Mouse (Mus musculus) midbrain, embryonic 11.5 days (tissue): Measurements from ENCODE around the gene Sco1. TPM values are rescaled to one million over a fixed set of nuclear protein-coding genes. Genes with fewer than 3 reads are reported as not detected.

ENCODE experiments used
- ATAC-seq: fragments of 200-750 bp; cut with Nextera tagmentation; 2 replicates; pipeline ENCODE4 v1.8.0; 2017; ENCODE audit warnings: moderate TSS enrichment, moderate library complexity; ENCODE audit not compliant: low FRiP score
- DNase-seq: peaks from one replicate; pipeline ENCODE4 v3.0.0; 2015; ENCODE audit warnings: low spot score; ENCODE audit errors: missing footprints
- H3K27ac ChIP-seq: fragments of 300-500 bp; sonication (generic); 2 replicates; pipeline ENCODE4 v1.5.1; 2014; ENCODE audit warnings: low read depth, low read length
- H3K27me3 ChIP-seq: fragments of 300-500 bp; sonication (generic); 2 replicates; pipeline ENCODE4 v1.6.1; 2014; ENCODE audit warnings: mild to moderate bottlenecking, low read length, moderate library complexity, mixed read lengths; ENCODE audit not compliant: control insufficient read depth, insufficient read depth
- H3K36me3 ChIP-seq: fragments of 300-500 bp; sonication (generic); 2 replicates; pipeline ENCODE4 v1.6.1; 2014; ENCODE audit warnings: mild to moderate bottlenecking, low read length, moderate library complexity, mixed read lengths; ENCODE audit not compliant: control insufficient read depth, insufficient read depth
- H3K4me1 ChIP-seq: fragments of 300-500 bp; sonication (generic); 2 replicates; pipeline ENCODE4 v1.6.1; 2014; ENCODE audit warnings: low read length; ENCODE audit not compliant: control insufficient read depth, insufficient read depth
- H3K4me2 ChIP-seq: fragments of 300-500 bp; sonication (generic); 2 replicates; pipeline ENCODE4 v1.6.1; 2014; ENCODE audit warnings: mild to moderate bottlenecking, moderate library complexity
- H3K4me3 ChIP-seq: fragments of 300-500 bp; sonication (generic); 2 replicates; pipeline ENCODE4 v1.5.1; 2014; ENCODE audit warnings: low read depth, low read length
- H3K9ac ChIP-seq: fragments of 300-500 bp; sonication (generic); 2 replicates; pipeline ENCODE4 v1.6.1; 2014; ENCODE audit warnings: low read length
- H3K9me3 ChIP-seq: fragments of 300-500 bp; sonication (generic); 2 replicates; pipeline ENCODE4 v1.6.1; 2016; ENCODE audit warnings: low read length; ENCODE audit not compliant: control insufficient read depth
- WGBS: fragments of 180-500 bp; shearing (Covaris S2); extraction: QIAGEN DNeasy Blood & Tissue Kit; methylation state at CpG from one replicate; pipeline ENCODE4 v1.1.7; 2014; 5-methylcytosine and 5-hydroxymethylcytosine counted together
- polyA plus RNA-seq: library from polyadenylated mRNA; unstranded; fragments of >200 nt; fragmentation: Nextera tagmentation; extraction: Ambion mirVana; gene quantifications from 2 replicates; pipeline ENCODE4 v1.2.1, GENCODE M21; 2014

The Sco1 gene
- polyA plus RNA-seq, 1 experiment from 2014 or later: 18.7 TPM

DNA sequence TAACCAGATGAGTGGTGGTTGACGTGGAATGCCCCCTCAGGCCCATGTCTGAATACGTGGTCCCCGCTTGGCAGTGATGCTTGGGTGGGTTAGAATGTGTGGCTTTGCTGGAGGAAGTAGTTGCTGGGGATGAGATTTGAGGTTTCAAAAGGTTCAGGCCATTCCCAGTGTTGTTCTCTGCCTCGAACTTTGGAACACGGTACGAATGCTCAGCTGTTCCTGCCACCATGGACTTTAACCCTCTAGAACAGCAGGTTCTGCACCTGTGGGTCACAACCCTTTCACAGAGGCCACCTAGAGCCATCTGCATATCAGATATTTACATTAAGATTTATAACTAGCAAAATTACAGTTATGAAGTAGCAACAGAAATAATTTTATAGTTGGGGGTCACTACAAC lies 16.2 kb upstream of the Sco1 start:
- DNase-seq (no peak), ATAC-seq (no peak)
- H3K4me2 ChIP-seq: no peak overlapping the region
- WGBS: 94% methylated on average over 6 of the region's 6 CpGs
- H3K9ac ChIP-seq: no peak overlapping the region
- no peaks in the 10 kb centered on the region for H3K4me1 ChIP-seq
- H3K27ac ChIP-seq: no peak overlapping the region
- H3K9me3 ChIP-seq: no peaks in the 10 kb centered on the region
- H3K4me3 ChIP-seq: no peak overlapping the region
- no peaks in the 10 kb centered on the region for H3K27me3 ChIP-seq
- H3K36me3 ChIP-seq: peaks cover 10% of the 10 kb centered on the region; the same call in 1 of the 2 replicates

GRCm38 (mm10) chr11:67036892-67037291 lies 15.6 kb upstream of the Sco1 start:
- H3K4me2 ChIP-seq: no peak overlapping the region
- no peak overlapping the region for H3K27ac ChIP-seq
- H3K36me3 ChIP-seq: peaks cover 14% of the 10 kb centered on the region; the same call in 1 of the 2 replicates

DNA sequence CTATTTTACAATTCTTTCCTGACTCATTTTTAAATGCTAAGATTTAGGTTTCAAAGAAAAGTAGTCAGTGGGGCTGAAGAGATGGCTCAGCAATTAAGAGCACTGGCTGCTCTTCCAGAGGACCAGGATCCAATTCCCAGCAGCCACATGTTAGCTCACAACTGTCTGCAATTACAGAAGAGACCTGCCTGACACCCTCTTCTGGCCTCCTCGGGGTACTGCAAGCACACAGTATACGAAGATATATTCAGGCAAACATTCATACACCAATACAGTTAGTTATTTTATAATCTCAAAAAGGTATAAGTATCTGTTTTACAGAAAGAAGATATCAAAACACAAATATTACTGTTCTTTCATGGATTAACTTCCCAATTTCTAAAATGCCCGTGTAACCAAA lies 12.7 kb upstream of the Sco1 start:
- peaks cover 14% of the 10 kb centered on the region; the same call in 1 of the 2 replicates for H3K36me3 ChIP-seq

More at GRCm38 (mm10) chr11:67036892-67037291, 15.6 kb upstream of the Sco1 start:
- ATAC-seq: no peak
- DNase-seq: no peak
- H3K4me3 ChIP-seq: no peak overlapping the region
- no peaks in the 10 kb centered on the region for H3K27me3 ChIP-seq
- no peaks in the 10 kb centered on the region for H3K9me3 ChIP-seq
- WGBS: 95% methylated on average over 9 of the region's 9 CpGs
- H3K4me1 ChIP-seq: no peaks in the 10 kb centered on the region
- no peak overlapping the region for H3K9ac ChIP-seq

DNA sequence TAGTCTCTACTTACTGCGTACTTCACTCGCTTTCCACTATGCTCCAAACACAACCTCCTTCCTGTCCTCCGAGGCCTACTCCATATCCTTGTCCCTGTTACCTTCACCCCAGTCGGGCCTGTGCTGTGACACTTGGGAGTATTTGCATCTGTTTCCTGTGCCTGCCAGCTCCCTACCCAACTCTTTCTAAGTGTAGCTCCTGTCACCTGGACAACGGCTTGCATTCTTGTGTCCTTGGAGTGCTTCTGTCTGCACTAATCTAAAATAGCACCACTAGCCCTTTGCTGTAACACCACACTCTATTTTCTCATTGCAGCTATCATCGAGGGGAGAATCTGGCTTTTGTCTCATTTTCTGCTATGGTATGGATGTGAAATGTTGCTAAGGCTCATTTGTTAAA lies 12.0 kb upstream of the Sco1 start:
- ATAC-seq (no peak), DNase-seq (peak; percentile 31)
- Histone ChIP-seq H3K4me2 (no peak overlapping the region), H3K27ac (no peak overlapping the region), H3K36me3 (peaks cover 14% of the 10 kb centered on the region; the same call in 1 of the 2 replicates), H3K4me1 (no peaks in the 10 kb centered on the region), H3K9ac (no peak overlapping the region), H3K27me3 (no peaks in the 10 kb centered on the region), H3K9me3 (no peaks in the 10 kb centered on the region), H3K4me3 (no peak overlapping the region)
- WGBS: 94% methylated on average over 6 of the region's 6 CpGs

More for the DNA sequence above, 12.7 kb upstream of the Sco1 start:
- WGBS: 87% methylated on average over 3 of the region's 3 CpGs
- Histone ChIP-seq H3K4me2 (no peak overlapping the region), H3K4me3 (no peak overlapping the region), H3K27me3 (no peaks in the 10 kb centered on the region), H3K9me3 (no peaks in the 10 kb centered on the region), H3K9ac (no peak overlapping the region), H3K4me1 (no peaks in the 10 kb centered on the region), H3K27ac (no peak overlapping the region)
- no peak for ATAC-seq
- DNase-seq: peak; percentile 14

DNA sequence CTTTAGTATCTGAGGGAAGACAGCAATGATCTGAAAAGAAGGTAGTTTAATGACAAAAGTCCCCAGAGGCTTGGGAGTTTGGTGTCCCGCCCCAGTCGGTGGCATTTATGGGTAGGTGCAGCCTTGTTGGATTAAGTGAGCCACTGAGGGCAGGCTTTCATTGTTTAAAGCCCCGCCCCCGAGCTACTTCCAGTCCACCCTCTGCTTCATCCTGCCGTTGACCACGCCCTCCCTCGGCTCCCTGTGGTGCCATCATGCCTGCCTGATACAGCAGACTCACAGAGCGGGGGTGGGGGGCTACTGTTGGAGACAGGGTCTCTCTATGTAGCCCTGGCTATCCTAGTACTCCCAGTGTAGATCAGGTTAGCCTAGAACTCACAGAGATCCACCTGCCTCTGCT lies 9.5 kb upstream of the Sco1 start:
- no peaks in the 10 kb centered on the region for H3K9me3 ChIP-seq
- no peak for DNase-seq
- no peak overlapping the region for H3K4me3 ChIP-seq
- H3K27ac ChIP-seq: no peak overlapping the region
- no peak overlapping the region for H3K9ac ChIP-seq
- H3K36me3 ChIP-seq: peaks cover 14% of the 10 kb centered on the region; the same call in 1 of the 2 replicates
- no peak for ATAC-seq
- H3K4me1 ChIP-seq: no peaks in the 10 kb centered on the region
- WGBS: 39% methylated on average over 8 of the region's 8 CpGs
- H3K27me3 ChIP-seq: no peaks in the 10 kb centered on the region
- no peak overlapping the region for H3K4me2 ChIP-seq

GRCm38 (mm10) chr11:67044959-67045358 lies 7.5 kb upstream of the Sco1 start:
- 86% methylated on average over 6 of the region's 6 CpGs for WGBS
- H3K36me3 ChIP-seq: peaks cover 9% of the 10 kb centered on the region; the same call in 1 of the 2 replicates

DNA sequence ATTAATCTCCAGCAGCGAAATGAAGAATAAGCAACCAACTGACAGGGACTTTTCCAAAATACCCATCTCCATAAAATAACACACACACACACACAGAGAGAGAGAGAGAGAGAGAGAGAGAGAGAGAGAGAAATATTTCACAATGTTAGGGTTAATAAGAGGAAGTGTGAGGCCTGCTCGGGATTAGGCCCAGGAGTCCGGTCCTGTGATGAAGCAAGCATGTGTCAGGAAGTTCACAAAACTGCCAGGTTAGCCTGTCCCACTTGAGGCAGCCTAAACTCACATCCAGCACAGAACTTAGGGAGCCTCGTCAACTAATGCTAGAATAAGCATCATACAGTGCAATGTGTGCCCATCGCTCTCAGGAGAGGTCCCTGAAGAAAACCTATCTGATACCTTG lies 5.3 kb upstream of the Sco1 start:
- Histone ChIP-seq H3K4me3 (no peak overlapping the region), H3K4me2 (no peak overlapping the region), H3K27me3 (no peaks in the 10 kb centered on the region), H3K27ac (no peak overlapping the region), H3K9me3 (no peaks in the 10 kb centered on the region), H3K36me3 (no peaks in the 10 kb centered on the region), H3K4me1 (peaks cover 5% of the 10 kb centered on the region; the same call in 1 of the 2 replicates), H3K9ac (no peak overlapping the region)
- DNase-seq (no peak), ATAC-seq (no peak)
- WGBS: 97% methylated on average over 5 of the region's 5 CpGs

More at GRCm38 (mm10) chr11:67044959-67045358, 7.5 kb upstream of the Sco1 start:
- H3K4me2 ChIP-seq: no peak overlapping the region
- ATAC-seq: no peak
- H3K27me3 ChIP-seq: no peaks in the 10 kb centered on the region
- DNase-seq: no peak
- no peak overlapping the region for H3K27ac ChIP-seq
- H3K4me1 ChIP-seq: no peaks in the 10 kb centered on the region
- H3K4me3 ChIP-seq: no peak overlapping the region
- no peak overlapping the region for H3K9ac ChIP-seq
- no peaks in the 10 kb centered on the region for H3K9me3 ChIP-seq

DNA sequence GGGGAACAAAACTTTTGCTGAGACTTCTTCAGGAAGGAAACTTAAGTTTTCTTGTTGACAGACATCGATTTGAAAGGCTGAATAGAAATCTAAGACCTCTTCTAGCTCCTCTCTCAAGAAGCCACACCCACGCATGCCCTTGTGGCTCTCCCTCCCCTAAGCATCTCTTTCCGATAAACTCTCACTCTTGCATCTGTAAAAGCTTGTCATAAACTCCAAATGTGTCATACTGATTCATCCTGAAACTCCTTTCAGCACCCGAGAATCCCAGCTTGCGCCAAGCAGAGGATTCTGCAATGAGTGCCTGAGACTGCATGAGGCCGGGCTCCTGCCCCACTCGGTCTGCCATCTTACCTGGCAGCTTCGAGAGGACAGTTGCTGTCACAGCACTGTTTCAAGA lies 4.0 kb upstream of the Sco1 start:
- Histone ChIP-seq H3K36me3 (no peaks in the 10 kb centered on the region), H3K27me3 (no peaks in the 10 kb centered on the region), H3K27ac (no peak overlapping the region), H3K4me3 (no peak overlapping the region), H3K4me2 (no peak overlapping the region), H3K9ac (no peak overlapping the region), H3K9me3 (no peaks in the 10 kb centered on the region), H3K4me1 (peaks cover 10% of the 10 kb centered on the region)
- no peak for ATAC-seq
- 89% methylated on average over 8 of the region's 8 CpGs for WGBS
- DNase-seq: no peak

DNA sequence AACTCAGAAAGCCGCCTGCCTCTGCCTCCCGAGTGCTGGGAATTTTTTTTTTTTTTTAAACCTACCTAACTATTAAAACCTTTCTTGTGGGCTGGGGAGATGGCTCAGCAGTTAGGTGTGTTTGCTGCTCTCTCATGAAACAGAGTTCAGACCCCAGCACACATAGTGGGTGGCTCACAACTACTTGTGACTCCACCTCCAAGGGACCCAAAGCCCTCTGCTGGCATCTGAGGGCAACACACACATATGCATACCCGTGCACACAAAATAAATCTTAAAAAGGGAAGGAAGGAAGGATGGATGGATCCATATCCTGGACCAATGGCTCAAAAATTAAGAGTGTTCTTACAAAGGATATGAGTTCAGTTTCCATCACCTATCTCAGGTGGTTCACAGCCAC lies 3.2 kb upstream of the Sco1 start:
- no peak for DNase-seq
- Histone ChIP-seq H3K27me3 (no peaks in the 10 kb centered on the region), H3K9ac (no peak overlapping the region), H3K4me3 (no peak overlapping the region), H3K27ac (no peak overlapping the region), H3K36me3 (no peaks in the 10 kb centered on the region), H3K9me3 (no peaks in the 10 kb centered on the region), H3K4me2 (no peak overlapping the region), H3K4me1 (peaks cover 16% of the 10 kb centered on the region)
- ATAC-seq: no peak
- whole genome bisulfite sequencing: 91% methylated on average over 3 of the region's 3 CpGs
